Comparison of ENCODE assay signal across 9 mouse cellular contexts in the genomic region with DNA sequence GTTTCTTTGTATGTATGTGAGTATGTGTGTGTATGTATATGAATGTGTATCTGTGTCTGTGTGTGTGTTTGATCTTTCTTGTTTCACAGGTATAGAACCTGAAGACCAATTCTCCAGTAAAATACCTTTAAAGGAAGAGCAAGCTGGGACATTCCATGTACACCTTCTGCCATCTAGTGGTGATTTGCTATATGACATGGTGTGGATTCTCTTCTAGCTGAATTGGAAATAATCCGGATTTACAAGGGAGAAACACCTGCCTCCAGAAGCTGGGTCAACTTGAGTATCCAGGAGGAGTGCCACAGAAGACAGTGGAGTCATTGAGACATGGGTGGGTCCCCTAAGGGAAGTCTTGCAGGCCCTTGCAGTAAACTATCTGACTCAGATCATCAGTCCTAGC. TPM values are rescaled to one million over a fixed set of nuclear protein-coding genes. Genes with fewer than 3 reads are reported as not detected.
DNase-seq lines count a peak whose midpoint lies in the region; ATAC-seq and TF ChIP-seq lines count a peak whose summit lies in the region.
"Had no signal": no experiment of that assay in that cellular context is flagged by ENCODE, and none has a peak within 500 bp of the region (broad histone marks: within the 10 kb centered on the region; RNA-seq: fewer than 3 reads in every experiment).

No protein-coding gene starts in this region.

- no peak overlapping the region for H3K27ac ChIP-seq in limb, embryonic 14.5 days (replicated peaks; ENCODE audit: low read depth, low read length)
- no peak overlapping the region for H3K27ac ChIP-seq in stomach, embryonic 16.5 days (ENCODE audit: low read length)

- TF ChIP-seq POLR2A in limb, embryonic 14.5 days (IDR thresholded peaks at IDR 0.05; ENCODE audit: borderline replicate concordance, extremely low read depth, insufficient read depth, insufficient read length), result no peak

- H3K4me3 ChIP-seq in limb, embryonic 14.5 days (replicated peaks; ENCODE audit: low read length), result no peak overlapping the region
- no peak overlapping the region for H3K4me3 ChIP-seq in stomach, embryonic 16.5 days (replicated peaks; ENCODE audit: low read length)

- H3K9me3 ChIP-seq in limb, embryonic 14.5 days (ENCODE audit: control insufficient read depth, low read length), result no peaks in the 10 kb centered on the region
- H3K9me3 ChIP-seq in stomach, embryonic 16.5 days (replicated peaks; ENCODE audit: control insufficient read depth, low read length), result no peaks in the 10 kb centered on the region

- peak; percentile 44; the same call in 1 of the 2 replicates for ATAC-seq in limb, embryonic 14.5 days (ENCODE audit: low FRiP score, low read depth)
- peak; percentile 5; the same call in 1 of the 2 replicates for ATAC-seq in stomach, embryonic 16.5 days (ENCODE audit: insufficient read depth, low FRiP score)

- DNase-seq in adrenal gland, postnatal 10 days, result peak; percentile 61
- DNase-seq in adrenal gland, postnatal 4 days (ENCODE audit: low spot score in 2 of 2), result no peak
- DNase-seq in left cerebral cortex, adult 11 months (ENCODE audit: low spot score), result peak; percentile 48
- no peak for DNase-seq in left cerebral cortex, adult 8-10 months (ENCODE audit: low spot score in 2 of 2)
- peak; percentile 61 for DNase-seq in Muller cell, postnatal 12 days (ENCODE audit: inconsistent ontology term)
- peak; percentile 74 for DNase-seq in embryo, embryonic 11 days
- peak; percentile 81 for DNase-seq in limb, embryonic 14.5 days (ENCODE audit: low spot score)

- H3K4me1 ChIP-seq in limb, embryonic 14.5 days (ENCODE audit: control insufficient read depth, insufficient read depth, low read length), result no peaks in the 10 kb centered on the region
- H3K4me1 ChIP-seq in stomach, embryonic 16.5 days (ENCODE audit: control insufficient read depth, insufficient read depth, low read length), result no peaks in the 10 kb centered on the region

- H3K9ac ChIP-seq in limb, embryonic 14.5 days (ENCODE audit: low read depth, low read length, severe bottlenecking), result no peak overlapping the region
- no peak overlapping the region for H3K9ac ChIP-seq in stomach, embryonic 16.5 days (ENCODE audit: low read length)

- H3K4me2 ChIP-seq in limb, embryonic 14.5 days (replicated peaks; ENCODE audit: low read depth, low read length, severe bottlenecking), result no peak overlapping the region
- H3K4me2 ChIP-seq in stomach, embryonic 16.5 days (ENCODE audit: low read depth, low read length), result no peak overlapping the region

- H3K27me3 ChIP-seq in limb, embryonic 14.5 days (ENCODE audit: control insufficient read depth, insufficient read depth, low read length), result no peaks in the 10 kb centered on the region
- H3K27me3 ChIP-seq in stomach, embryonic 16.5 days (ENCODE audit: control insufficient read depth, insufficient read depth, low read length), result no peaks in the 10 kb centered on the region

- 0% methylated on average over 1 of the region's 1 CpGs for WGBS in limb, embryonic 14.5 days
- 0% methylated on average over 1 of the region's 1 CpGs for WGBS in stomach, embryonic 16.5 days

- H3K36me3 ChIP-seq in limb, embryonic 14.5 days (ENCODE audit: control insufficient read depth, insufficient read depth, low read length), result no peaks in the 10 kb centered on the region
- no peaks in the 10 kb centered on the region for H3K36me3 ChIP-seq in stomach, embryonic 16.5 days (ENCODE audit: control insufficient read depth, insufficient read depth, low read length)

RNA-seq across cellular contexts. Expression of a gene that starts 1.1 kb away (rescaled TPM):
- total RNA-seq in adrenal gland, postnatal 10 days (2021), result not detected
- not detected for total RNA-seq in adrenal gland, postnatal 4 days (2021)
- not detected for total RNA-seq in left cerebral cortex, adult 8-10 months (2022)
- 0.09 and 0.12 TPM in 2 replicates for polyA plus RNA-seq in limb, embryonic 14.5 days (2012; rRNA removed)
- polyA plus RNA-seq in limb, embryonic 14.5 days (2014; fragmentation: Nextera tagmentation; extraction: Ambion mirVana), result 0.07 TPM in 1 of 2 replicates, not detected in the other
- polyA plus RNA-seq in stomach, embryonic 16.5 days (2015; fragmentation: Nextera tagmentation; extraction: Ambion mirVana), result not detected in 2 replicates
- total RNA-seq: neutrophil, adult 5-6 weeks had no signal

RNA-seq across cellular contexts. Expression of a gene that starts 11.1 kb away (rescaled TPM):
- total RNA-seq in adrenal gland, postnatal 10 days (2021), result not detected
- not detected for total RNA-seq in adrenal gland, postnatal 4 days (2021)
- not detected for total RNA-seq in left cerebral cortex, adult 8-10 months (2022)
- polyA plus RNA-seq in limb, embryonic 14.5 days (2012; rRNA removed), result not detected in 2 replicates
- not detected in 2 replicates for polyA plus RNA-seq in limb, embryonic 14.5 days (2014; fragmentation: Nextera tagmentation; extraction: Ambion mirVana)
- not detected in 2 replicates for polyA plus RNA-seq in stomach, embryonic 16.5 days (2015; fragmentation: Nextera tagmentation; extraction: Ambion mirVana)
- total RNA-seq: neutrophil, adult 5-6 weeks had no signal

RNA-seq across cellular contexts. Expression of a gene that starts 18.8 kb away (rescaled TPM):
- 10 to 100 TPM; 40.7 to 52.3 TPM for total RNA-seq in adrenal gland, postnatal 10 days (2021)
- total RNA-seq in adrenal gland, postnatal 4 days (2021), result 10 to 100 TPM; 71.2 to 72.4 TPM
- total RNA-seq in left cerebral cortex, adult 8-10 months (2022), result 10 to 100 TPM; 85.9 to 94.4 (median 88.5) TPM
- polyA plus RNA-seq in limb, embryonic 14.5 days (2012; rRNA removed), result 89.9 and 97.9 TPM in 2 replicates
- polyA plus RNA-seq in limb, embryonic 14.5 days (2014; fragmentation: Nextera tagmentation; extraction: Ambion mirVana), result 51.9 and 62.8 TPM in 2 replicates
- polyA plus RNA-seq in stomach, embryonic 16.5 days (2015; fragmentation: Nextera tagmentation; extraction: Ambion mirVana), result 17.1 and 18.9 TPM in 2 replicates

Comparison
In these comparisons a context has a peak if more than half of its experiments do, and no peak if none do; other contexts are left out.
1. DNase-seq: peak in adrenal gland, postnatal 10 days (single experiment), left cerebral cortex, adult 11 months (single experiment), Muller cell, postnatal 12 days (single experiment), embryo, embryonic 11 days (single experiment) and limb, embryonic 14.5 days (single experiment); none in adrenal gland, postnatal 4 days (0 of 2) and left cerebral cortex, adult 8-10 months (0 of 2).